Mouse (Mus musculus): ENCODE data around the gene Tctex1d4.

DNA sequence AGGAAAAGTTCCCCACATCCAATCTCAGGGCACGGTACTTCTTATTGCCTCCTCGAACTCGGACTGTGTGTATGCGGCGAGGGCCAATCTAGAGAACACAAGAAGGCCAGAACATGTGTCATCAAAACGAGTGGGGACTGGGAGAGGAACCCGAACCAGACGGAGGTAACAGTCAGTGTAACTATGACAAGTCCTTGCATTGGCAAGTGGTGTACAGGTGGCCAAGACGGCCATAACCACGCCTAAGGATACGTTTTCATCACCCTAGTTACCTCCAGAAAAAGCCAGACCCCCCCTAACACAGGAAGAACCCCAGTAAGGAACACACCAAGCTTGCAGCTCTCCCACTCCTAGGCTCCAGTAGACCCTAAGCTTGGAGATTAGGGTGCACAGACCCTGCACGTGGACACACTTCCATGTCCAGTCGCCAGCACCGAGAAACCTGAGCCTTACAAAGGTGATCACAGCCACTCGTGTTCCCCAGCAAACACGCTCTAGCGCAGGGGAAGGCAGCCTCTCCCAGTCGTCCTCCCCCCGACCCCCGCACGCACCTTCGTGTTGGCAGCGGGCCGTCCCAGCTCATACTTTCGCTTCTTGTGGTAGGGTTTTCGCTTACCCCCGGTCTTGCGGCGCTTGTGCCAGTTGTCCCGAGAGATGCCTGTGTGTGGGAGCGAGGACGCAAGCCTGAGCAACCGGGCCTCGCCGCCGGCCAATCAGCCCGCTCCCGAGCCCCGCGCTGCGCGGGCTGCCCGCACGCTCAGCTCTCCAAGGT is 28.6 kb downstream of the Tctex1d4 start:
- TF ChIP-seq GATA1 (IDR thresholded peaks at IDR 0.05; ENCODE audit: borderline replicate concordance, low read length) (no peak), CTCF (IDR thresholded peaks at IDR 0.05; ENCODE audit: low read depth, low read length) (no peak)
